Mouse (Mus musculus) myocyte (in vitro differentiated cells): ENCODE results near the gene Tcte1.

ENCODE experiments used
- CEBPB ChIP-seq: IDR thresholded peaks from 2 replicates; pipeline ENCODE4 v1.6.1; 2011; ENCODE audit warnings: mild to moderate bottlenecking, moderate library complexity; ENCODE audit not compliant: poor library complexity, insufficient read depth, severe bottlenecking
- E2F4 ChIP-seq: IDR thresholded peaks from one replicate; pipeline ENCODE4 v1.6.1; 2011; ENCODE audit warnings: mild to moderate bottlenecking, control low read depth, moderate library complexity; ENCODE audit not compliant: insufficient read depth
- MAX ChIP-seq: IDR thresholded peaks from one replicate; pipeline ENCODE4 v1.6.1; 2011; ENCODE audit warnings: low read depth, mild to moderate bottlenecking, control low read depth
- POLR2A ChIP-seq: IDR thresholded peaks from one replicate; pipeline ENCODE4 v1.6.1; 2011; ENCODE audit warnings: low read depth, mild to moderate bottlenecking, control low read depth, moderate library complexity; ENCODE audit not compliant: insufficient read length
- REST ChIP-seq: IDR thresholded peaks from one replicate; pipeline ENCODE4 v1.6.1; 2011; ENCODE audit warnings: mild to moderate bottlenecking, control low read depth, moderate library complexity; ENCODE audit not compliant: insufficient read depth, insufficient read length
- TCF3 ChIP-seq: IDR thresholded peaks from one replicate; pipeline ENCODE4 v1.6.1; 2011; ENCODE audit warnings: low read depth, control low read depth; ENCODE audit not compliant: insufficient read length
- USF1 ChIP-seq: IDR thresholded peaks from one replicate; pipeline ENCODE4 v1.6.1; 2011; ENCODE audit warnings: low read depth, mild to moderate bottlenecking, control low read depth, moderate library complexity

- TF ChIP-seq E2F4 (no peak), USF1 (no peak), REST (no peak), TCF3 (no peak), POLR2A (peak; percentile 72), CEBPB (no peak), MAX (no peak)
These were observed 16.5 kb upstream of the Tcte1 start, which contains the start of gene Aars2 for GRCm38 (mm10) chr17:45506700-45507189.
